Mouse (Mus musculus) gastrocnemius, postnatal 36 days (tissue): ENCODE measurements around the gene Pank2. TPM values are rescaled to one million over a fixed set of nuclear protein-coding genes. Genes with fewer than 3 reads are reported as not detected.
A peak's percentile ranks its signal among the peaks of the same experiment; 100 is the strongest.
"Not testable (repeated sequence)": the region's sequence is repeated elsewhere in the genome, so short reads cannot be mapped to it uniquely, and the experiment has no call there.

ENCODE experiments used
- DNase-seq, 2 experiments: peaks; one replicate each; pipeline ENCODE4 v3.0.0; 2022
- intact Hi-C: fragments of 180-260 bp; cut with DNase I; formaldehyde crosslinking; loops from one replicate; pipeline ENCODE4 v1.15.1; 2025
- long read RNA-seq, 2 experiments: library from polyadenylated mRNA; stranded (forward); transcript quantifications; one replicate each; pipeline ENCODE4 v2.0.0; 2021
- total RNA-seq, 2 experiments: library from RNA; stranded (reverse); gene quantifications; 2 replicates each; pipeline ENCODE4 v1.2.3; 2021

Gene Pank2
- total RNA-seq = 10 to 100 TPM; 16.9 to 21.3 TPM
- long read RNA-seq, experiment 1, full-length matches to known transcripts = 2 of 23 reads
- long read RNA-seq, experiment 1, partial matches to known transcripts = 3 of 23 reads
- long read RNA-seq, experiment 1, other reads (novel, unspliced or antisense) = 18 of 23 reads
- long read RNA-seq, experiment 2, partial matches to known transcripts = 4 of 18 reads
- long read RNA-seq, experiment 2, other reads (novel, unspliced or antisense) = 13 of 18 reads

- DNase-seq = peak; percentile 93 to 97
- intact Hi-C loops = loop anchor here (10.0 kb wide), 1 partner anchor 263 kb away; no protein-coding TSS in a partner anchor
Observed at GRCm38 (mm10) chr2:131262213-131262672, at the start of gene Pank2. TSS of gene Pank2 (plus strand) at chr2:131262495.

GRCm38 (mm10) chr2:131213773-131214172 is 48.5 kb upstream of the Pank2 start:
- intact Hi-C loops = no loop called here
- no peak for DNase-seq

GRCm38 (mm10) chr2:131215941-131216858 is 46.1 kb upstream of the Pank2 start:
- intact Hi-C loops = no loop called here
- no peak for DNase-seq

GRCm38 (mm10) chr2:131220030-131220429 is 42.3 kb upstream of the Pank2 start:
- intact Hi-C loops = no loop called here
- DNase-seq = no peak

DNA sequence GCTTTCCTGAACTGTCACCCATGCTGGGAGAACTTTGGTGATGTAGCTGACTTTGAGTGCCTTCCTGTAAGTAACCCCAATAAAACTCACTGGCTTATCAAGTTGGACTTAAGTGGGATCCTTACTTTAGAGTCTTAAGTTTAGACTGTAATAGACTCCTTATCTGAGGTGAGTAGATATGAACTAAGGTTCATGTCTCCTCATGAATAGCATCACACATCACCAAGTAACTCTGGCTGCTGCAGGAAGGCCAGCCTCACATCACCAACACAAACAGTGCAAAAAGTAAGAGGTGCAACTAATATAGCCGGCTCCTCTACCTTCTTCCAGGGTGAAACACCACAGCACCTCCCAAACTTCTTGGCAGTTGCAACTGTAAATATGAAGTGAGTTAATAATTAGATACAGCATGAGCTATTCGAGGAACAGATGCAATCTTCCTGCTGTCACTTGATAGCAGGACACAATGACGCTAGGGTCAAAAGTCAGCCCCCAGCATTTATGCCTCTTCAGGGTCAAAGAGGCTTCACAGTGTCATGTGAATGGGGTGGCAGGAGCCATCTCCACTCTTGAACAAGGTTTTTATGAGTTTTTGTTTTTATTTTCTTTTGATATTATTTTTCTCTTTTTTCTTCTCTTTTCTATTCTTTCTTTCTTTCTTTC is 40.3 kb upstream of the Pank2 start:
- DNase-seq = no peak
- intact Hi-C loops = no loop called here

GRCm38 (mm10) chr2:131222562-131222961 is 39.7 kb upstream of the Pank2 start:
- DNase-seq = no peak
- intact Hi-C loops = no loop called here

GRCm38 (mm10) chr2:131223569-131223968 is 38.7 kb upstream of the Pank2 start:
- intact Hi-C loops = no loop called here
- no peak for DNase-seq

GRCm38 (mm10) chr2:131225178-131225577 is 37.1 kb upstream of the Pank2 start:
- intact Hi-C loops = no loop called here

GRCm38 (mm10) chr2:131226669-131227068 is 35.6 kb upstream of the Pank2 start:
- DNase-seq, intact Hi-C loops: not testable (repeated sequence)

More at GRCm38 (mm10) chr2:131225178-131225577, 37.1 kb upstream of the Pank2 start:
- no peak for DNase-seq

GRCm38 (mm10) chr2:131227243-131227642 is 35.1 kb upstream of the Pank2 start:
- intact Hi-C loops = no loop called here
- no peak for DNase-seq

- intact Hi-C loops = no loop called here
Observed at GRCm38 (mm10) chr2:131232558-131232957, 29.7 kb upstream of the Pank2 start.

DNA sequence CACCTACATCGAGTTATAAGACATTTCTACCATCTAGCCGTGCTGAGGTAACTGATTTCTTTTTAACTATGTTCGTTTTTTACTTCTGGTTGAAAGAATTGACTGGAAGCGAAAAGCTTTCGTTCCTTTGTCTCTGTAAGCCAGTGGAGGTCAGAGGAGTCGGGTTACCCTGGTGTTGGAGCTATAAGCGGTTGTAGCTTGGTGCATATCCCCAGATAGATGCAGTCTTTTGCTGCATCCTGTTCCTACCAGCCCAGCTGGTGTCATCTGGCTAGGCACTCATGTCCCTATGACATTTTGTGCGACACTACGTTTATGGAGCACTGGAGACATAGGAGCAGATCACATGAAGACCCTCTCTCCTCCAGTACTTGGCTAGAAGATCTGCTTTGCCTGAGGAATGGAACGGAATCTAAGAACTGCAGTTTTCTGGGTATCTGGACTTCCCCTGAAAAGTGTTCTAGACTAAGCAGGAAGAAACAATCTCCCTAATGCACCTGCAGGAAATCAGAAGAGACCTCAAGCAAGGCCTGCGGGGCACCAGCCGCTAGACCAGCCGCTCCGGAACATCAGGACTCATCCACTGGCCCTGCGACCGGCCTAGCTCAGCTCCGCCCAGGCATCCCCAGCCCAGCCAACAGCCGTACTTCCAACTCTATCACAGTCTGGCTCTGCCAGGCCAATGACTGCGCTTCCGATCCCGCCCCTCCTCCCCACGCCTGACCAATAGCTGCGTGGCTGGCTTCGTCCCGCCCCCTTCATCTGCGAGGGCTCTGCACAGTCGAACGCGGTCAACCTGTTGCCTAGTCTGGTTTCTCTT is 28.8 kb upstream of the Pank2 start, which contains the start of gene Mavs:
TSS of gene Mavs (plus strand) at position 757 of the 820 bp plus-strand sequence.
- peak; percentile 91 to 96 for DNase-seq
- intact Hi-C loops = no loop called here

More at GRCm38 (mm10) chr2:131232558-131232957, 29.7 kb upstream of the Pank2 start:
- DNase-seq = no peak

DNA sequence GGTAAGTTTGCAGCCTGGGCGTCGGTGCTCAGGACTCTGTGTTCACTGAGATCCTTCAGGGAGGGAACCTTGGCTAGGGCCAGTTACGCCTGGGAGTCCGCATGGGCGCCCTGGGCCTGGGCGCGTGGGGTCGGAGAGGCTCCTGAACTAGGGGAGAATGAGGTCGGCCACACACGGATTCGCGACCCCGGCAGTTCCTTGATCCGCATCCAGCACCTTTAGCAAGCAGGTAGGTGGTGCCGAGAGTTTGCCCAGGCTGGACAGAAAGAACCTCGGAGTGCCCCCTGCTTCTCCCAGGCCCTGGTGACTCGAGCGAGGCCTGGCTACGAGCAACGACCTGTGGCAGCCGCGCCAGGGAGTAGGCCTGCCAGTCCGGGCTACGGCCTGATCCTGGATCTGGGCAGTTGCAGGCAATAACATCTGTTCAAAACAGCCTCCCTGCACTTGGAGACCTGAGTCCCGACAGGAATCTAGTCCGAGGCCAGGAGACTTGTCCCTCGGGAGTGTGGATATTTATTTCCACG is 28.1 kb upstream of the Pank2 start:
- DNase-seq = peak in 1 of 2 experiments; percentile 13
- intact Hi-C loops = no loop called here

DNA sequence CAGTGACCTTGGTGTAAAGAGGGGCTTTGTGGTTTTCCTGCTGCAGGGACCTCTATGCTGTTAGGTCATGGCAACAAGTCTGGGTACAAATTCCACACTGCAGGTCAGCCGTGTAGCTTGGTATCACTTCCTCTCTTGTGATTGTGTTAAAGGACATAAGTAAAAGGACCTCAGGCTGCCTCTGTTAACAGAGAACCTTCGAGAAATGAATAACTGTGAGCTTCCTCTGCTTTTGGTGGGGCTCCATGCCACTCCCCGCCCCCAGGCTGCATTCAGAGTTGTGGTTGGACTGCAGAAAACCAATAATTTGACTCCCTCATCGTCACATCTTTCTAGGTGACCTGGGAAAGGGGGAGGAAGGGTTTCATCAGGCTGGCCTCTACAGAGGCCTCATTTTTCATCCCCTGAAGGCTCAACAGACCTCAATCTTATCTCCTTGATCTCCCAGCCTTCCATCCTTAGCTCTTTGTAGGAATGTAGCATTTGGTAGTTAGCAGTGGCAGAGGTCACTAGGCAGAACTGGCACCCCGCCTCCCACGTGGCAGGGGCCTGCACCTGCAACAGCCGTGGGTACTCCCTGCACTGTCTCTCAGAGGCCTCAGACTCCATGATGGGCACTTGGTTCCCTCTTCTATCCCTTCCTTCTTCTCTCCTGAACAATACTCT is 27.2 kb upstream of the Pank2 start:
- intact Hi-C loops = no loop called here

DNA sequence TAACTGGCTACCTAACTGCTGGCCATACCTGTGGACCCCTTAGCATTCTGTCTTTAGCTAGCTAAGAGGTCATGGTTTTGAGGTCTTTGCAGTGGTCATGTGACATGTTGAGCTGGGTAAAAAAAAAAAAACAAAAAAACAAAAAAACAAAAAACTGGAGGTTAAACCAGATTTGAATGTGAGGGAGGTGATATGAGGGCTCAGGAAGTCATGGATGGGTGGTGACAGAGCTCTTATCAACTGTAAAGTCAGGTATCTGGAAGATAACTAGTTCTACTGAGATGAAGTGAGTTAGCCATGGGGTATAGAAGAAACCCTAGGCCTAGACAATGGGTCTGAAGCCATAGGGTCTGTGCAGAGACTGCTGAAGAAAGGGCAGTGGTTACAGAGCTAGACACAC is 20.1 kb upstream of the Pank2 start:
- intact Hi-C loops = no loop called here
- no peak for DNase-seq

More for the DNA sequence above, 27.2 kb upstream of the Pank2 start:
- DNase-seq = no peak

DNA sequence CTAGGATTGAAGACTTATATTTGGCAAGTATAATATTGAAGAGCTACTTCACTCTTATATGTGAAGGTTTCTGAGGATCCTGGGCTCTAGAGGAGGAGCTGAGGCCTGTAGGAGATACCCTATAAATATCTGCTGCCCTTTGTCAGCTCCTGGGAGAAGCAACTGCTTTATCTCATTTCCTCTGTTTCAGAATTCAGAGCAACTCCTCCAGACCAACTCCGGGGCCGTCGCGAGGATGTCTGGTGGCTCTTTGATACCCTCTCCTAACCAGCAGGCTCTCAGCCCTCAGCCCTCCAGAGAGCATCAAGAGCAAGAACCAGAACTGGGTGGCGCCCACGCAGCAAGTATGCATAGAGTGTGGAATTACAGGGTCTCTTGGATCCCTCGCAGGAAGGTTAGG is 19.4 kb upstream of the Pank2 start:
- intact Hi-C loops = no loop called here
- no peak for DNase-seq

DNA sequence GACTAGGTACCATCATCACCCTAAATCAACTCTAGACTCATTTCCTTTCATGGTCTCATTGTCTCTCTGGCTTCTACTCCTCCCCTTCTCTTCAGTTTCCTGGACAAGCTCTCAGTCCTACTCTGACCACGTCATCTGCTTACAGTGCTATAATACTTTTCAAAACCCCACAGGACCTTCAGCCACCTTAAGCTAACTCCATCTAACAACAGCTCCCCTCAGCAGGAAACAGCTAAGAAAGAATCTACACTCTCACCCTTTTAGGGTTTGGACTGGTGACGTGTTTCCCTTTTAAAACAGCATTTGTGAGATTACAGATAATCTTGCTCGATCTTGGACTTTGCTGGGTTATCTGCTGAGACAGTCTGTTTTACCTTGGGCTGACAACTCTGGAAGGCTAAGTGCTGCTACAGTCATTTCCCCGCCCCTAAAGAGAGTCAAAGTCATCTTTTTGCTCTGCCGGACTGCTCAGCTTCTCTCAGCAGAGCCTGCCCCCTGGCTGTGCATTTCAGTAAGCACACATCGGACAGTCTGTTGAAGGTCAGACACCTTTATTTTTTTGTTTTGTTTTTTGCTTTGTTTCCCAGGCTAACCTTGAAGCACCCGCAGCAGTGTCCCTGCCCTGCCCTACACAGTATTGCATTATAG is 8.5 kb upstream of the Pank2 start:
- peak; percentile 40 to 58 for DNase-seq
- intact Hi-C loops = loop anchor here (2.0 to 10.0 kb wide), 3 partner anchors 77 to 289 kb away; no protein-coding TSS in a partner anchor

GRCm38 (mm10) chr2:131254329-131254713 is 8.0 kb upstream of the Pank2 start:
- DNase-seq = no peak
- intact Hi-C loops = loop anchor here (2.0 to 10.0 kb wide), 3 partner anchors 77 to 290 kb away; no protein-coding TSS in a partner anchor
